Mouse (Mus musculus): ENCODE results near the gene Tdrd7. TPM values are rescaled to one million over a fixed set of nuclear protein-coding genes. Genes with fewer than 3 reads are reported as not detected.

Gene Tdrd7
- polyA plus RNA-seq, 1 experiment: 21.2 TPM

DNA sequence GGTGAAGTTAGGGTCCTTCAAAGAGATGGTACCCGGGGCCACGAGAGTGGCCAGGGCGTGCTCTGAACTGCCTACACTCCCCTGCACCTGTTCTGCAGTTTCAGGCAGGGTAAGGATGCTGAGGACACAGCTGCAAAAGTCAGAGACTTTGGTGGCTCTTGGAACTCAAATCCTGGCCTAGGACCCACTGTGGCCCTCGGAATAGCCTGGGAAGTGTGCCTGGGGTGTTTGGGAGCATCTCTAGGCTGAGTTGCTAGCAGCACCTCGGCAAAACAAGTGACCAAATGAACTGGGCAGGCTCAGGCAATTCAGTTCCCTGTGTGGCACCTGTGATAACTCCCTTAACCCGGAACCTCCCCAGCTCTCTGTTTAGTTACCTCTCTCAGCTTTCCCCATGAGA is 74.8 kb downstream of the Tdrd7 start:
- WGBS: 12% methylated on average over 6 of the region's 6 CpGs
- no peak for DNase-seq (ENCODE audit: low read depth, low spot score)

DNA sequence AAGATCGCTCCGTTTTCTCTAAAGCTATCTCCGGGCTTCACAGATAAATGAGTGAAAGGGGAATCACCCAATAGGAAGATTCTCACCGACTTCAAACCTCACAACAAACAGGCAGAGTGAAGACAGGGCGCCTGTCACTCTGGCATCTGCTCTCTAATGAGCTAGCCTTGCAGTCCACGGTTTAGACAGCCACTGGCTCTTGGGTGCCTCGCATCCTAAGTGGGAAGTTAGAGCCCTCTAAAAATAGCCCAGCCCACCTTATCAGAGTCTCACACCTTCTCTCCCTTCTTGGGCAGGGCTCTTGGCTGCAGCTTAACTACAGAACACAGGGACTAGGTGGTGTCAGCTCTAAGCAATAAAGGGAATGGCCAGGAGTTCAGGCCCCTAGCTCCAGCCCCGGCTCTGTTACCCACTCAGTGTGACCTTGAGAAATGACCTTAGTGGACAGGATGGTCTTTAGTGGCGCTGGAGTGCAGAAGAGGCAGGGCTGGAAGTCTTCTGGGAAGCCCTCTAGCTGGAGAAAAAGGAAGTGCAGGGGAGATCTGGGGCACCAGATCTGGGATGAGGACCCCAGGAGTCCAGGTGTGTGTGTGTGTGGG is 75.6 kb downstream of the Tdrd7 start:
- DNase-seq (ENCODE audit: low read depth, low spot score): no peak
- 14% methylated on average over 9 of the region's 9 CpGs for WGBS

DNA sequence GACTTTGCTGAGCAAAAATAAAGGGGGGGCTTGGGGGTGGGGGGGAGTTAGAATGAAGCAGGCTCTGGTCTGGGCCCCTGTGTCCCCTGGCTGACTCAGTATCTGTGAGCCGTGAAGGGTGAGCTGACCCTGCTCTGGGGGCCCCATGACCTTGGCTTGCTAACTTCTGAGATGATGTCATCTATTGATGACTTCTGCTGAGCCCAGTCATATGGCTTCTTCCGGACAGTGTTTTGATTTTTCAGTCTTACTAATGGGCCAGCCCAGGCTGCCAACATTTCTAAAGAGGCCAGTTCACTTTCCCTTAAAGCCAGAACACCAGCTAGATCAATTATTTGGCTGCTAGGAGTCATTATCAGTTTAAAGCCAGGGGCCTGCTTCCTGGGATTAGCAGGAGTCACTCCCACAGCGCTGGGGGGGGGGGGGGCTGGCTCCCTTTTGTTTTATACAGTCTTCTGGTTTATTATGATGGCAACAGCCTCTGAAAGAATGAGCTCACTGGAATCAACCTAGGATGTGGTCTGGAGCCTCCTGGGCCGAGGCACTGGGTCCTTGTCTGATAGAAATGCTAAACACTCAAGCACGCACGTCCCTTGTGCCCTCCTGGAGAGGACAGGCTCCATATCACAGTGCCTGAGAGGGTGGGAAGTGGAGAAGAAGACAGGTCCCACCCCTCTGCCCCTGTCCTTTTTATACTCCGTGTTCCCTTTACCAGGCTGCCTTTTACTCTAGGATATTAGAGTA is 76.8 kb downstream of the Tdrd7 start:
- no peak for DNase-seq (ENCODE audit: low read depth, low spot score)
- WGBS: 55% methylated on average over 7 of the region's 7 CpGs

DNA sequence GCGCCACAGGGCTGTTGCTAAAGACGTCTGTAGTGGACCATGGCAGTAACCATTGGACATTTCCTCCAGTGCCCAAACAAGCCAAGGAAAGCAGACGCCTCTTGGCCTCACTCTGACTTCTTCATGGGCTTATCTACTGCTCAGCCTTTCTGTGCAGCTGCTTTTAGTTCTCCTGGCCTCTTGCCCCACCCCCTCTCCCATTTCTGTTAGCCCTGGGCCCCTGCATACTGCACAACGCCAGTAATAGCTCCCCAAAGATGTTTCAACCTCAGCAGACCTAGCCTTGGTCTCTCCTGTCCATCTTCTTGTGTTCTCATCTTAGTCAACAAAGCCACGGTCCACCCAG is 77.3 kb downstream of the Tdrd7 start:
- DNase-seq (ENCODE audit: low read depth, low spot score): no peak
- WGBS: 48% methylated on average over 5 of the region's 5 CpGs

DNA sequence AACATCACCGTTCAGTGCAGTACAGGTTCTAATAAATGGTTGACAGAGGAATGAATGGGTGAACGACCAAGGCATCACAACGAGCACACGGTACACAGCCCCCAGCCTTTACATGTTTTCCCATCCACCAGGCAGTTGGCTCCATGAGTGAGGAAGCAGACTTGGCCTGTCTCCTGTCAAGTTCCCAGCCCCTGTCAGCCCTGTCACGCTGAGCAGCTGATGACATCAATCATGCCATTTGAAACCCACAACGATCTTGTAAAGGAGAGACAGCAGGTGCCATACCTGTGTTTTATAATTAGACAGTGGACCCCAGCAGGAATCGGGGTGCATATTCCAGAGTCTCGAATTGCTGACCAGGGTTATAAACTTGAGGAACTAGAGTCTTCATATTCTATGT is 78.2 kb downstream of the Tdrd7 start:
- WGBS: 64% methylated on average over 8 of the region's 8 CpGs
- no peak for DNase-seq (ENCODE audit: low read depth, low spot score)

DNA sequence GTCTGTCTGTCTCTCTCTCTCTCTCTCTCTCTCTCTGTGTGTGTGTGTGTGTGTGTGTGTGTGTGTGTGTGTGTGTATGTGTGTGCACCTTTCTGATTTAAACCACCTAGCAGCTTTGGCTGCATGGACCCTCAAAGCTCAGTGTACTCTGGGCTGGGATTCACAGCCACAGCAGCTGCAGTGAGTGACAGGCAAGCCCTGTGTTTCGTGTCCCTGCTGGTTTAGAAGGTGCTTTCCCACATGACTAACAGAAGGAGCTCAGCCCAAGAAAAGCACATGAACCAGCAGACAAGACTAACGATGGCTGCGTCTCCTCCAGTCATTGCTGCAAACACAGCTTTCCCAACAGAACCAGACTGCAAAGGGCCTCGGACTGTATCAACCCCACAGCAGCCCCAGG is 82.8 kb downstream of the Tdrd7 start:
- no peak for DNase-seq (ENCODE audit: low read depth, low spot score)
- 61% methylated on average over 4 of the region's 4 CpGs for WGBS

DNA sequence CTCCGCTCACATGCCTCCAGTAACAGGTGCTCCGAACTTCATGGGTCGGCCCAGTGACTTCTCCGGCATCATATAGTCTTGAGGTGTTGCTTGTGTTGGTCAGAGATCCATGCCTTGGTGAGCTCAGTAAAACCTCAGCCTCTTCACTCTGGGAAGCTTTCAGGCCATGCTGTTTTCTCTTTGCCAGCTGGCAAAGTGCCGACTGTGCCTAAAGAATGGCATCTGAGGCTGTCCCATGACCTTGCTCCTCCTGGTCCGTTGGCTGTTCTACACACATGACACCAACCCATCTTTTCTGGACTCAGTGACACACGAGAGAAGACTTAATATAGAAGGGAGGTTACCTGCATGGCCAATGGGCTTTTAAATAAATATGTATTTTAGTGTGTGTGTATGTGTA is 83.3 kb downstream of the Tdrd7 start:
- WGBS: 85% methylated on average over 7 of the region's 7 CpGs
- DNase-seq (ENCODE audit: low read depth, low spot score): no peak

DNA sequence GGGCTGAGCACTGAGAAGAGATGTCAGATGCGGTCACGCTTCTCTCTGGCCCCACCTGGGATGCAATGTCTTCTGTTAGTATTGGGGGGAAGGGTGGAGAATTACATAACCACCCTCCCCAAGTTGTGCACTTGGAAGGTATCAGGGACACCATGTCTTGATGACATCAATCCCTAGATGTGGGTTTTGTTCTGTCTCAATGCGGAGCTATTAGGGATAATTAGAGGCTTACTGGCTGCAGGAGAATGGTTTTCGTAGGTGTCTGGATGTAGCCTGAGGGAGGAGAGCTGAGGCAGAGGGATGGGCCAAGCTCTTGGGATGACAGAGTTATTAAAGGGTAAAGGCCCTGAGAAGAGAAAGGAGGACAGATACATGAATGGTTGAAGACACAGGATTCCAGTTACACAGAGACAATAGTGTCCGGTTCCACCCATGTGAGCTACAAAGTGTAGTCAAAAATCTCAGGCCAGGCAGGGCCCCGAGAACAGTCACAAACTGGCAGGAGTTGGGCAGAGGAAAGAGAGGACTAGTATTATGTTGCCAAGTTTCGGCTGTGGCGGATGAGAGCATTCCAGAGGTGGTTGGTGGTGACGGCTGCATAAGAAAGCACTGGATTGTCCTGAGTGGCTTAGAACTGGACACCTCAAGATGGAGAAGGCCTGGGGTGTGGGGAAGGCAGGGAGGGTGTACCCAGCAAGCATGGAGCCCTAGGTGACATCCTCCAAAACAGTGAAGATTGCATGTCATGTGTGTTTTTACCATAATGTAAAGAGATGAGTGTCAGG is 88.4 kb downstream of the Tdrd7 start:
- no peak for DNase-seq (ENCODE audit: low read depth, low spot score)
- 90% methylated on average over 9 of the region's 9 CpGs for WGBS

DNA sequence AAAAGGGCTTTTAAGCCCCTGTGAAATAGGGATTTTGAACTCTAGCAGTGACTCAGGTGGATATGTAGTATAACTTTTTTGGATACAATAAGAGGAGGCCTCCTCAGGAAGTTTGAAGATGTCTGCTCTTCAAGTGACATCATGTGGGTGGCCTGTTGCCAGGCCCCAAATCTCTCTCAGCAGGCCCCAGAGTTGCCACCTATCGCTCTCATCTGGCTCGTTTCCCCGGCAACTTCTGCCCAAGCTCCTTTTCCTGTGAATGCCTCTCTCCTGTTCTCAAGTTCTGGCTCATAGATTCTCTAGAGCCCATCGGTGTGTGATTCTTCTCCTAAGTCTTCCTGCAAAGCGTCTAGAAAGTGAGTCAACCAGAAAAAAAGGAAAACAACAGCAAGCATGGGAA is 91.0 kb downstream of the Tdrd7 start:
- 86% methylated on average over 5 of the region's 5 CpGs for WGBS
- DNase-seq (ENCODE audit: low read depth, low spot score): no peak

DNA sequence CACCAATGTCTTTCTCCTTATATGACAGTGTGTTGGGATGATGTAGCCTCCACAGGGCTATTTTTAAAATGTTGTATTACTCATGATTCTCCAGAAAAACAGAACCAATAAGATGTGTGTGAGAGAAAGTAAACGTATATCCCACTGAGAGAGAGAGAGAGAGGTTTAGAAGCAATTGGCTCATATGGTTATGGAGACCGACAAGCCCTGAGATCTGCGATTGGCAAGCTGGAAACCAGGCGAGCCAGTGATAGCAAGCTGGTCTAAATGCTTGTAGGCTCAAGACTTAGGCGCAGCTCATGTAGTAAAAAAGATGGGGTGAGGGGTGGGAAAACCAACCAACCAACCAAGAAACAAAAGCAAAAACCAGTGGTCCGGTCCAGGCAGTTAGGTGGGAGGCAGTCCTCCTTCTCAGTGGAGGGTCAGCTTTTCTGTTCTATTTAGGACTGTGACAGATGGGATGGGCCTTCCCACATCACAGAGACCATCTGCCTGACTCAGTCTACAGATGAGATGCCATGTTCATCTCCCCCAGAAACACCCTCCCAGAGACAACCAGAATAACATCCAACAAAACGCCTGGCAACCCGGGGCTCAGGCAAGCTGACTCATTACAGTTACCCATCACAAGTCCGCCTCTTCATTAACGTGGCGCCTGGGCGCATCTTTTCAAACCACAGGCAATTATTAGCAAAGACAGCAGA is 96.3 kb downstream of the Tdrd7 start:
- no peak for DNase-seq (ENCODE audit: low read depth, low spot score)
- 88% methylated on average over 12 of the region's 12 CpGs for WGBS

DNA sequence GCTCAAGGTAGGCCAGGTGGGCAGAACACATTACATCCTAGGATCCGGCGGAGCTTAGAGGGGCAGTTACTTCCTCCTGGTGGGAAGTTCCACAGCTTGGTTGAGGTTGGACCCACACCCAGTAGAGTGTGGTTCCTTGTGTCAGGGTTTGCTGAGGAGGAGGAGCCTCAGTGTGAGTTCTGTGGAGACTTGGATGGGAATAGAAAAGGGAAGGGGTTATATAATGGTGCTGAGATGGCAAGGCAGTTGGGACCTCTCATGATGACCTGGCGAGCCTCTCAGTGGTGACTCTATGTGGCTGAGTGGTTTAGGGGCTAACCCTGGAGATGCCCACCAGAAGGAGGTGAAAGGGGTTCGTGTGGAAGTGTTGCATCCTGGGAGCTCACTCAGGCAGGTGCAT is 98.7 kb downstream of the Tdrd7 start:
- 76% methylated on average over 4 of the region's 4 CpGs for WGBS
- no peak for DNase-seq (ENCODE audit: low read depth, low spot score)

DNA sequence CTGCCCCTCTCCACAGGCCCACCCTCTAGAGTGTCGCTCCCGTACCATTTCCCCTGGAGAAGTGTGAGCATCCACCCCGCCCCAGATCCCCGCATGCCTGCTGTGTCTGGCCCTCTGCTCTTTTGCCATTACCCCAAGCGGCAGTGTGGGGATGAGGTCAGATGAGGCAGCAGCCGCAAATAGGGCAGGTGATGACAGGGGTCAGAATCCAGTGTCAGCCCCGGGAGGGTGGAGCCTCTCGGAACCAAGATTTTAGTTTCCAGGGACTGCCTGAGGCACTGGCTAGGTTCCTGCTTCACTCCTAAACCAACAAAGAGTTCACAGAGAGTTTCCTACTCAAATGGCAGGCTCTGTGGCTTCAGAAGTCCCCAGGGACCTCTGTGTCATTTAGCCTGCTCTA is 99.1 kb downstream of the Tdrd7 start:
- WGBS: 43% methylated on average over 8 of the region's 8 CpGs
- no peak for DNase-seq (ENCODE audit: low read depth, low spot score)

DNA sequence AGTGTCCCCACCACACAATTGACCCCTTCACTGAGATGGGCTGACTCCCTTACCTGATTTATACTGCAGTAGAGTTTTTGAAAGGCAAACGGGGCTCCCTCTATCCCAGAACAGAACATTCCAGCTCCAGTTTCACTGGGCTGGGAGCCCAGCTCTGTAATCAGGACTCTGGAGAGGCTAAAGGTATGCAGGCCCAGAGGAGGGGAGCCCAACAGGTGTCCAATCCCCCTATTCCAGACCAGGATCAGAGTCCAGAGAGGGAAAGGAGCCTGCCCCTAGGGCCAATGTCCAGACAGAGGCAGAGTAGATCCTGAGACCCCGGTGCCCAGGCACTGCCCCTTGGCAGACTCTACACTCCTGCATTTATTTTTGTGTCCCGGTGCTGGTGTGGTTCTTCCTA is 99.8 kb downstream of the Tdrd7 start:
- WGBS: 64% methylated on average over 3 of the region's 3 CpGs
- DNase-seq (ENCODE audit: low read depth, low spot score): no peak

DNA sequence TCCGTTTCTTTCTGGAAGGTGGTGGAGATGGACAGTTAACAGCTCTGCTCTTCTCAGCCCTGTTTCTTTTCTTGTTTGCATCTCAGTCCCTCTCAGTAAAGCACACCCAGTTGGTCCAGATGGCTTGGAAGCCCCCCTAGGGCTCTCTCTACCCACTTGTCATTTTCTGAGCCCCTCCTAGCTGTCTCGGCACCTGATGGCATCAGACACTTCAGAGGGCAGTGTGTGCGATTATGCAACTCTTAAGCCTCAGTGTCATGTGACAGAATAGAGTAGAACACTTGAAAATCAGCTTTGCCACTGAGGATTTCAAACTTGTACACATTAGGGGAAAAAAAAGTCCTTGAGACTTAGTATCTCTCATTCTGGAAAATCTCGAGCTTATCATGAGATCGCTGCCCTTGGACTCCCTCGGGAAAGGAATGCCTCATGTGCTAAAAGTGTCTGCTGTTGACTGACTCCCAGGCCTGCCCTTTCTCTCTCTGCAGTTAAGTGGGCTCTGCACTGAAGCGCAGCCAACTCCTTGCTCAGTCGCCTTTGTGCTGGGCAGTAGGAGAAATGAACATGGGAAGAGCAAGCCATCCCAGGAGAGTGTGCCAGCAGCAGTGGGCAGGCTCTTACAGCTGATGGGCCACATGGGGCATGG is 100.7 kb downstream of the Tdrd7 start:
- no peak for DNase-seq (ENCODE audit: low read depth, low spot score)
- 47% methylated on average over 8 of the region's 8 CpGs for WGBS

DNA sequence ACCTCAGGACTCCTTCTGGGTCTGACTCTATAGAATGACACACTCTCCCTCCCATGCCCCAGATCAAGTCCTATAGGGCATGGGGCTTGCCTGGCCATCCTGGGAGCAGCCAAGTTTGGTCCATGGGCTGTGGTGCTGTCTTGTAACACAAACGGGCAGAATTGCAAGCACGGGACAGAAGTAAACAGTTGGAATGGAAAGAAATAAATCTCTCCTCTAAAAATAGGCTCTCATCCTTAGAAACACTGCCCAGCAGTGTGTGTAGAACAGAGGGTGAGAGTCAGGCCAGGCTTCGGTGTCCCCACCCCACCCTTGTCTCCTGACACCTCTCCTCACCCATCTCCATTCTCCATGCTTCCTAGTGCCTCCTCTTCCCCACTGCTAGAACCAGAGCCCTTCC is 102.9 kb downstream of the Tdrd7 start:
- DNase-seq (ENCODE audit: low read depth, low spot score): no peak
- 62% methylated on average over 3 of the region's 3 CpGs for WGBS

DNA sequence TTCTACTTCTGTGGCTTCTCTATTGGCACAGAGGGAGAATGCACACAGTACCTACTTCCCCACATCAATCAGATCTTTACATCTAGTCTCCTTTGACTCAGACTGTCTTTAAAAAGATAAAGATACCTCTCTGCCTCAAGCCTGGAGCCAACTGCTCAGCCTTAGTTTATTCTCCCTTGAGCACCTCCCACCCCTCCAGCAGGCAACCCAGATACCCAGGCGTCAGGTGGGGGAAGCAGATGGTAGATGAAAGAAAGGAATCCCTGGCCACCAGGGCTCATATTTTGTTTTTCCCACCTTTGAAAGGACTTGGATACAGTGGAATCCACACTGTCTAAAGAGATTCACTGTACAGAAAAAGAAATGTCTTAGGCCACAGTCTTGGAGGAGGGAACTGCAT is 103.4 kb downstream of the Tdrd7 start:
- 43% methylated on average over 1 of the region's 1 CpGs for WGBS
- no peak for DNase-seq (ENCODE audit: low read depth, low spot score)

DNA sequence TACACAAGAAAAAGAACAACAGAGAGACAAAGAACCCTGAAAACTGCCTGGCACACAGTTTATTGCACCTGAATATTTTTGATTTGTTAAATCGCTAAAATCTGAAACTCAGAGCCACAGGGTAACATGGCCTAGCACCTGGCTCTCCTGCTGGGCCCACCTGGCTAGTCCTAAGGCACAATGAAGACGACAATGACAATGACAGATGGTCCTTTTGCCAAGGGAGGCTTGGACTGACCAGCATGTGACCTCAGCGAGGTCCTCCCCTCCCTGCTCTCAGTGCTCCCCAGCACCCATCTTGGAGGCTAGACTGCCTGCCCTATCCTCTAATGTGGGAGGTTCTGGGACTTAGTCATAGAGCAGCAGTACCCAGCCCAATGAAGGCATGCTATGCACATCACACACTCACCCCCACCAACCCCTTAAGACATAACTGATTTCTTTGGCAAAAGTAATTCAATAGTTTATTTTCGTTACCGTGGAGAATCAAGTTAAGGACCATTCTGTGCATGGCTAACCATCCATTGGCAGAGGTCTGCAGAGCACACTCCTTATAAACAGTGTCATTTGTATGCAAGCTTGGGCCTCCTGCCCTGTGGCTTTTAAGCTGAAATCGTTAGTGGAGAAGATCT is 104.8 kb downstream of the Tdrd7 start:
- 78% methylated on average over 6 of the region's 6 CpGs for WGBS
- DNase-seq (ENCODE audit: low read depth, low spot score): no peak

DNA sequence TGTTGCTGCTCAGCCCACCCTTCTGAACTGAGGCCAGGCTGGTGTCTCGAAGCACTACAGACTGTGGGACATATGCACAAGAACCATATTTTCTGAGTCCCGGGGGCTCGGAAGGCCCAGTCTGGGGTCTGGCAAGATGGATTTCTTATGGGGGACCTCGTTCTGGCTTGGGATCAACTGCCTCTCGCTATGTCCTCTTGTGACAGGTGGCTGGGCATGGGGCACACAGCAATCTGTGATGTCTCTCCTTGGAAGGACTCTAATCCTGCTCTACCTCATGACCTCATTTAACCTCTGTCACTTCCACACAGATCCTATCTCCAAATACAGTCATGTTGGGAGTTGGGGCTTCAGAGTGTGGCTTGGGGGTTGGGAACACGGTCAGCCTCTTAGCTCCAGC is 107.5 kb downstream of the Tdrd7 start:
- WGBS: 81% methylated on average over 6 of the region's 6 CpGs
- no peak for DNase-seq (ENCODE audit: low read depth, low spot score)

DNA sequence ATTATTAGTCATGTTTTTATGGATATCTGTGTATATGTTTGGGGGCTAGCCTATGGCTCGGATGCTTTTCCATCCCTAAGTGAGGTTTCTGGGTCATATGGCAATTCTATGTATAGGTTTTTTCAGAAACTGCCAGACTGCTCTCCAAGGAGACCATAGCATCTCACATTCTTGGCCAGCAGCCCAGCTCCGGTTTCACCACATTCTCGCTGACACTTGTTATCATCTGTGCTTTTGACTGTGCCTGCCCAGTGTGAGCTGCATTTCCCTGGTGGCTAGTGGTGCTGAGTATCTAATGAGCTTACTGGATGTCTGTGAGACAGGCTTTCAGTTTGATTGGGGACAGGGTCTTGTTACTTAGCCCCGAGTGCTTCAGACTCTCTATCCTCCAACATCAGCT is 108.6 kb downstream of the Tdrd7 start:
- no peak for DNase-seq (ENCODE audit: low read depth, low spot score)
- 57% methylated on average over 4 of the region's 4 CpGs for WGBS

DNA sequence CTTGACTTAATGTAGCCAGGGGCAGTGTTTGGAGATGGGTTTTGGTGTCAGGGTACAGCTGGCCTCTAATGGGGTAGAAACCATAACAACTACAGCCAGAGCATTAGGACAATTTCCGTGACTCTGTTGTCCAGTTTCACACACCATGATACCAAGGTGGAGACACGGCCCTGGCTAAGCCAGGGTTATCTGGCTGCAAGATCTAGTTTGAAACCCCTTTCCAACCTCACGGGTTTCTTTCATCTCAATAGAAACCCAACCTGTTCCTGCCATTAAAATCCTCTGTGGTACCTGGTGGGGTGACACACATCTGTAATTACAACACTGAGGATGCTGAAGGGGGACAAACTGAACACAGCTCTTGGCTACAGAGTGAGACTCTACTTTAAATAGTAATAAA is 110.5 kb downstream of the Tdrd7 start:
- WGBS: 85% methylated on average over 3 of the region's 3 CpGs

More for the DNA sequence above, 110.5 kb downstream of the Tdrd7 start:
- DNase-seq (ENCODE audit: low read depth, low spot score): no peak

All from large intestine, adult 2 months (tissue).